Mouse (Mus musculus) midbrain, embryonic 14.5 days (tissue): ENCODE data around the gene Polr2c. TPM values are rescaled to one million over a fixed set of nuclear protein-coding genes. Genes with fewer than 3 reads are reported as not detected.
"Not testable (repeated sequence)": the region's sequence is repeated elsewhere in the genome, so short reads cannot be mapped to it uniquely, and the experiment has no call there.

Source experiments
- ATAC-seq: fragments of 200-750 bp; cut with Nextera tagmentation; 2 replicates; pipeline ENCODE4 v1.8.0; 2017; ENCODE audit warnings: moderate number of reproducible peaks, moderate library complexity; ENCODE audit not compliant: low FRiP score, low TSS enrichment
- DNase-seq: peaks from one replicate; pipeline ENCODE4 v3.0.0-alpha.2; 2015
- H3K27ac ChIP-seq: fragments of 300-500 bp; sonication (generic); replicated peaks from 2 replicates; pipeline ENCODE4 v1.5.1; 2014; ENCODE audit warnings: mild to moderate bottlenecking, low read depth, low read length, moderate library complexity
- H3K27me3 ChIP-seq: fragments of 300-500 bp; sonication (generic); 2 replicates; pipeline ENCODE4 v1.6.1; 2014; ENCODE audit warnings: low read length, control low read depth, mixed read lengths; ENCODE audit not compliant: control insufficient read depth, insufficient read depth
- H3K36me3 ChIP-seq: fragments of 300-500 bp; sonication (generic); 2 replicates; pipeline ENCODE4 v1.6.1; 2014; ENCODE audit warnings: low read length, control low read depth; ENCODE audit not compliant: control insufficient read depth, insufficient read depth
- H3K4me1 ChIP-seq: fragments of 300-500 bp; sonication (generic); 2 replicates; pipeline ENCODE4 v1.6.1; 2014; ENCODE audit warnings: mild to moderate bottlenecking, antibody characterized with exemption, low read length, control low read depth; ENCODE audit not compliant: control insufficient read depth, insufficient read depth
- H3K4me2 ChIP-seq: fragments of 300-500 bp; sonication (generic); 2 replicates; pipeline ENCODE4 v1.6.1; 2014; ENCODE audit warnings: mild to moderate bottlenecking, low read length, moderate library complexity
- H3K4me3 ChIP-seq: fragments of 300-500 bp; sonication (generic); replicated peaks from 2 replicates; pipeline ENCODE4 v1.5.1; 2014; ENCODE audit warnings: low read depth, low read length
- H3K9ac ChIP-seq: fragments of 300-500 bp; sonication (generic); replicated peaks from 2 replicates; pipeline ENCODE4 v1.6.1; 2014; ENCODE audit warnings: mild to moderate bottlenecking, low read length, moderate library complexity
- H3K9me3 ChIP-seq: fragments of 300-500 bp; sonication (generic); 2 replicates; pipeline ENCODE4 v1.6.1; 2016; ENCODE audit warnings: low read length, control low read depth, mixed read lengths; ENCODE audit not compliant: control insufficient read depth
- WGBS: fragments of 180-500 bp; shearing (Covaris S2); extraction: QIAGEN DNeasy Blood & Tissue Kit; methylation state at CpG from one replicate; pipeline ENCODE4 v1.1.7; 2014; 5-methylcytosine and 5-hydroxymethylcytosine counted together
- polyA plus RNA-seq: library from polyadenylated mRNA; unstranded; fragments of >200 nt; fragmentation: Nextera tagmentation; extraction: Ambion mirVana; gene quantifications from 2 replicates; pipeline ENCODE4 v1.2.1, GENCODE M21; 2014

Polr2c gene
- polyA plus RNA-seq, 1 experiment from 2014 or later = 117 TPM

DNA sequence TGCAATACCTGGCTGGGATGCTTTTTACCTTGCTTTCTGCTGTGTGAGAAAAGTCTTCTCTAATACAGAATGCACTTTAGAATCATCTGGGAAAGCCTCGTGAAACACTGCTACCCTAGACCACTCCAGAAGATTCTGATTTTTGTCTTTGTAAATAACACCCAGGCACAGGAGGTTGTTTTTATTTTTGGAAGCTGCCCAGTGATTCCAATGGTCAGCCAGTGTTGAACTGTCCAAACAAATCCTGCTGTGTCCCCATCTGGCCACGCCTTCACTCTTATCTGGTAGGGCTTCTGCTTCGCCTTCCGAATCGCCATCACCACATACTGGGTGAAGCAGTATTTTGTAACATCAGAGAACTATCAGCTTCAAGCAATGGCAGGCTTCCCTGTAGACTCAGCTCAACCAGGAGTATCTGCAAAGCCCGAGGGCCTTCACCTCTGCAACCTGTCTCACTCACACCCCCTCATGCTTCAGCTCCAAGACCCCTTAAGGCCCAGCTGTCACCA, 37.5 kb upstream of the Polr2c start:
- Histone ChIP-seq H3K27ac (no peak overlapping the region), H3K4me1 (no peaks in the 10 kb centered on the region), H3K9ac (no peak overlapping the region), H3K9me3 (no peaks in the 10 kb centered on the region), H3K27me3 (no peaks in the 10 kb centered on the region), H3K4me3 (no peak overlapping the region), H3K36me3 (peaks cover 43% of the 10 kb centered on the region), H3K4me2 (no peak overlapping the region)
- DNase-seq = no peak
- 86% methylated on average over 6 of the region's 6 CpGs for WGBS
- no peak for ATAC-seq

- DNase-seq = no peak
- Histone ChIP-seq H3K4me2 (no peak overlapping the region), H3K4me3 (no peak overlapping the region), H3K4me1 (no peaks in the 10 kb centered on the region), H3K27ac (no peak overlapping the region), H3K36me3 (peaks cover 50% of the 10 kb centered on the region), H3K9me3 (no peaks in the 10 kb centered on the region), H3K27me3 (no peaks in the 10 kb centered on the region), H3K9ac (no peak overlapping the region)
- ATAC-seq = no peak
- WGBS = 93% methylated on average over 7 of the region's 7 CpGs
These were observed 36.7 kb upstream of the Polr2c start for GRCm38 (mm10) chr8:94820553-94820952.

GRCm38 (mm10) chr8:94821381-94821780, 35.9 kb upstream of the Polr2c start:
- no peaks in the 10 kb centered on the region for H3K9me3 ChIP-seq
- no peak overlapping the region for H3K27ac ChIP-seq
- 78% methylated on average over 2 of the region's 2 CpGs for WGBS
- DNase-seq (no peak), ATAC-seq (no peak)
- H3K36me3 ChIP-seq = peaks cover 56% of the 10 kb centered on the region
- H3K4me1 ChIP-seq = no peaks in the 10 kb centered on the region
- H3K4me3 ChIP-seq = no peak overlapping the region
- no peaks in the 10 kb centered on the region for H3K27me3 ChIP-seq
- H3K9ac ChIP-seq = no peak overlapping the region
- no peak overlapping the region for H3K4me2 ChIP-seq

GRCm38 (mm10) chr8:94822637-94823560, 34.4 kb upstream of the Polr2c start:
- ATAC-seq = no peak
- 80% methylated on average over 23 of the region's 23 CpGs for WGBS
- H3K36me3 ChIP-seq = peaks cover 68% of the 10 kb centered on the region

DNA sequence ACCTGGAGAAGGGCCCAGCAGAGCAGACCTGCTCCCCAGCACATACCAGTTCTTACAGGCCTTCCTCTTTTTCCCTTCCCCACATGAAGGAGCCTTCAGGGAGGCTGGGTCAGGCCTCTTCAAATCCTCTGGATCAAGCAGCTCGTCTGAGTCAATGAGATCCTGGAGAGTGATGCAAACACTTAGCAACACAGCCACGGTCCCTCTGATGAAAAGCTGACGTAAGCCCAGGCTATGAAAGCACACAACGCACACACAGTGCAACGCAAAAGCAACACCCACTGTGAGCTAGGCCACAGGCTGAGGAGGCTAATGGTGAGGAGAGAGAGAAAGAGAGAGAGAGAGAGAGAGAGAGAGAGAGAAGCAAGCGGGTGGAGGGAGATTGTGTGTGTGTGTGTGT, 32.1 kb upstream of the Polr2c start:
- DNase-seq = no peak
- no peak overlapping the region for H3K9ac ChIP-seq
- no peaks in the 10 kb centered on the region for H3K4me1 ChIP-seq
- WGBS = 86% methylated on average over 6 of the region's 6 CpGs
- ATAC-seq = no peak
- no peaks in the 10 kb centered on the region for H3K9me3 ChIP-seq
- peaks cover 76% of the 10 kb centered on the region for H3K36me3 ChIP-seq
- H3K4me3 ChIP-seq = no peak overlapping the region
- H3K4me2 ChIP-seq = no peak overlapping the region
- no peaks in the 10 kb centered on the region for H3K27me3 ChIP-seq
- no peak overlapping the region for H3K27ac ChIP-seq

More at GRCm38 (mm10) chr8:94822637-94823560, 34.4 kb upstream of the Polr2c start:
- Histone ChIP-seq H3K9me3 (no peaks in the 10 kb centered on the region), H3K27ac (no peak overlapping the region), H3K9ac (no peak overlapping the region), H3K27me3 (no peaks in the 10 kb centered on the region), H3K4me1 (no peaks in the 10 kb centered on the region), H3K4me3 (no peak overlapping the region), H3K4me2 (no peak overlapping the region)
- DNase-seq = peak; percentile 79

DNA sequence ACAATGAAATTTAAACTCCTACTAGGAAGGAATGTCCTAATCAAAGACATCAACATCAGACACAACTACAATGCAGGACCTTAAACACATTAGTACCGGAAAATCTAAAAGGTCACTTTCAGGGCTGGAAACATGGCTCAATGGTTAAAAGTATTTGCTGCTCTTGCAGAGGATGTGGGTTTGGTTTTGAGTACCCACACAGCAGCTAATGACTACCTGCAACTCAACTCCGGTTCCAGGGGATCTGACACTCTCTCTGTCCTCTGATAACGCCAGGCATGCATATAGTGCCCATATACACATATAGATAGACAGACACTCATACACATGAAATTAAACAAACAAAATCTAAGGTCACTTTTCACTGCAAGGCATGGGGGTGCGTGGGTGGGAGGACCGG, 31.0 kb upstream of the Polr2c start:
- no peaks in the 10 kb centered on the region for H3K9me3 ChIP-seq
- ATAC-seq (no peak), DNase-seq (no peak)
- H3K9ac ChIP-seq = no peak overlapping the region
- H3K4me1 ChIP-seq = no peaks in the 10 kb centered on the region
- no peaks in the 10 kb centered on the region for H3K27me3 ChIP-seq
- no peak overlapping the region for H3K4me3 ChIP-seq
- H3K27ac ChIP-seq = no peak overlapping the region
- H3K36me3 ChIP-seq = peaks cover 76% of the 10 kb centered on the region
- no peak overlapping the region for H3K4me2 ChIP-seq
- WGBS = 98% methylated on average over 5 of the region's 5 CpGs

- DNase-seq = no peak
- no peaks in the 10 kb centered on the region for H3K4me1 ChIP-seq
- no peaks in the 10 kb centered on the region for H3K9me3 ChIP-seq
- no peak overlapping the region for H3K9ac ChIP-seq
- no peak overlapping the region for H3K4me2 ChIP-seq
- H3K4me3 ChIP-seq = no peak overlapping the region
- H3K27ac ChIP-seq = no peak overlapping the region
- no peaks in the 10 kb centered on the region for H3K27me3 ChIP-seq
- 90% methylated on average over 6 of the region's 6 CpGs for WGBS
- no peak for ATAC-seq
- H3K36me3 ChIP-seq = peaks cover 70% of the 10 kb centered on the region
These were observed 29.0 kb upstream of the Polr2c start for GRCm38 (mm10) chr8:94828284-94828683.

GRCm38 (mm10) chr8:94833901-94834405, 23.3 kb upstream of the Polr2c start:
- not testable (repeated sequence) for H3K27ac ChIP-seq, H3K4me2 ChIP-seq, H3K9me3 ChIP-seq, ATAC-seq, H3K4me3 ChIP-seq, H3K9ac ChIP-seq, H3K27me3 ChIP-seq, DNase-seq
- 86% methylated on average over 7 of the region's 7 CpGs for WGBS
- H3K4me1 ChIP-seq = peaks cover 12% of the 10 kb centered on the region
- H3K36me3 ChIP-seq = peaks cover 24% of the 10 kb centered on the region
